Mouse (Mus musculus) layer of hippocampus, adult 18-20 months (tissue): Measurements from ENCODE around the gene Ugt1a5. TPM values are rescaled to one million over a fixed set of nuclear protein-coding genes. Genes with fewer than 3 reads are reported as not detected.
"Not testable (repeated sequence)": the region's sequence is repeated elsewhere in the genome, so short reads cannot be mapped to it uniquely, and the experiment has no call there.

ENCODE experiments used
- DNase-seq, 2 experiments: peaks; one replicate each; pipeline ENCODE4 v3.0.0; 2022; ENCODE audit warnings: low spot score in 2 of 2
- long read RNA-seq: library from polyadenylated mRNA; stranded (forward); transcript quantifications from one replicate; pipeline ENCODE4 v2.0.0, GENCODE M21; 2021
- total RNA-seq, 2 experiments: library from RNA; stranded (reverse); gene quantifications; 2 replicates each; pipeline ENCODE4 v1.2.3; 2021

The Ugt1a5 gene
- total RNA-seq, result under 1 TPM in 1 of 2 experiments, not detected in 1; 0.25 TPM
- long read RNA-seq, result 0 reads

DNA sequence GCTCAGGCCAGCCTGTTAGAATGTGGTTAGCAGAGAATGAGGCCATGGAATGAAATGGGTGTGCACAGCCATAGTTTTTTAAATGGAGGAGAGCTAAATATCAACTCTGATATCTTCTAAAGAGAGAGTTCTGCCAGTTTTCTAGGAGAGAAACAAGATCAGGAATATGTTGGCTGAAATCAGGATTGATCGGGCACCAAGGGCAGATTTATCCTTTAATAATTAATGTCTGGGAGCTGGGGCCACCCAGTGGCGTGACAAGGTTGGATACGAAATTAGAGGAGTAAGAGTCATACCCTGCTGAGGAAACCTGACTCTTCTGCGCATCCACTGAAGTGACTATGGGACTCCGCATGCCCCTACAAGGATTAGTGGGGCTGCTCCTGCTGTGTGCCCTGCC, at the start of gene Ugt1a5:
Gene Ugt1a5, plus strand, starts transcription at position 302 of the 400 bp plus-strand sequence.
- no peak for DNase-seq

DNA sequence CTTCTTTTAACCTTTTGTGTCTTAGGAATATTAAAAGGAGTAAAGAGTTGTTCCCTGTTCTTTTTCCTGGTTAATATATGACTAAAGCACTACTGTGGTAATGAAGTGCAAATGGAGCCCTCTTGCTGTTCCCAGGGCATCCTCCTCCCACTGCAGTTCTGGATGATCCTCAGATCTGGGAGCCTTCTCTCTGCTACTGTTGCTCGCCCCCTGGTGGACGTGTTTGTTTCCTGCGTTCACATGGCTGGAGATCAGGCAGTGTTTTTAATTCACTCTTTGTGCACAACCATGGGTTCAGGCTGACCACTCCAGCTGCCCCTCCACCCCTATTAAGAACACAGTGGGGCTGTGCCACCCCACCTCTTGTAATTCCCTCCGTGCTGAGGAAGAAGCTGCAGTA, 45.3 kb upstream of the Ugt1a5 start:
- DNase-seq, result not testable (repeated sequence)

DNA sequence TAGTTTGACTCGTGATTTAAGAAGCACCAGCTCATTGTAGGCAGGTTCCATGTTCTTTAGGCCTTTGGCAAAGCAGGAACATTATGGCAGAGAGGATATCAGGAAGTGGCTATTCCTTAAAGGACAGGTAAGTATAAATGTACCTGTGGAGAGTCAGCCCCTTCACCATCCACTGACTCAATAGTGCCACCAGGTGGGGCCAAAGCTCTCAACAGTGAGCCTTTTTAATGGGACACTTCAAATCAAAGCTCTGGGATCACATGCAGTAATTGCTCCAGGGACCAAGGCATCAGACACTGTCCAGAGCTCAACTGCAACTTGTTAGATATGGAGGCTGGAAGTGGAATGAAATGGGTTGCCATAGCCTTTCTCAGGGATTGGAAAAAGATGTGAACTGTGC, 44.3 kb upstream of the Ugt1a5 start:
- not testable (repeated sequence) for DNase-seq

DNA sequence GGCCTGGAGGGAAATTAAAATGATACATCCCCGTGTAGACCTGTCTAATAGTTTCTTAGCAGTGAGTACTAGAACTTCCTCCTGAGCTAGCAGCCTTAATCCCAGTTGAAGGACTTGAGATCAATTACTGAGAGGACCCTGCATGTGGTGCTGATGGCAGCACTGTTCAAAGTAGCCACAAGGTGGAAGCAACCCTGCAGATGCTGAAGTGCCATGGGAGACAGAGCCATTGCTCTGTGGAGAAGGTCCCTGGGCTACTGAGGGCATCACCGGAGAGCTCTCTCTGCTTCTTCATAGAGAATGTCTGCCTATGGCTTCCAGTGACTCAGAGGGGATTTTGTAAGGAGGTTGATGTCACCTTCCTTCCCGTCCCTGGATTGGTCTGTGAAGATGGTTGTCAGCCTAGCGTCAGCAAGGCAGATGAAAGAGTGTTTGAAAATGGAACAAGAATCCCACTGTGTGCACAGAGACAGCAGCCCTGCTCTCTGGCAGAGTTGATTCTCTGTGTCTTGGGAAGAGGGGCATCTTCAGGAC, 39.9 kb upstream of the Ugt1a5 start:
- not testable (repeated sequence) for DNase-seq

DNA sequence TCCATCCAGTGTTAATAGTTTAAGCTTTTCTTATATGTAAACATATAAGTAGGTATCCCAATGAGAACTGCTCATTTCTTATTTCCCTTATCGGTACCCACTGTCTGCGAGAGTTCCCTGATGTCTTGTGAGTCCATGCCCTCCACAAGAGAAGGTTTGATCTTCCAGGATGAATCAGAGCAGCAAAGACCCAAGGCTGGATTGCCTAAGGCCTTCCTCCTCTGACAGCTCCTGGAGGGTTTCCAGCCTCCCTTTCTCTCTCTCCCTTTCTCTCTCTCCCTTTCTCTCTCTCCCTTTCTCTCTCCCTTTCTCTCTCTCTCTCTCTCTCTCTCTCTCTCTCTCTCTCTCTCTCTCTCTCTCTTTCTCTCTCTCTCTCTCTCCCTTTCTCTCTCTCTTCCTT, 36.7 kb upstream of the Ugt1a5 start:
- DNase-seq, result not testable (repeated sequence)

DNA sequence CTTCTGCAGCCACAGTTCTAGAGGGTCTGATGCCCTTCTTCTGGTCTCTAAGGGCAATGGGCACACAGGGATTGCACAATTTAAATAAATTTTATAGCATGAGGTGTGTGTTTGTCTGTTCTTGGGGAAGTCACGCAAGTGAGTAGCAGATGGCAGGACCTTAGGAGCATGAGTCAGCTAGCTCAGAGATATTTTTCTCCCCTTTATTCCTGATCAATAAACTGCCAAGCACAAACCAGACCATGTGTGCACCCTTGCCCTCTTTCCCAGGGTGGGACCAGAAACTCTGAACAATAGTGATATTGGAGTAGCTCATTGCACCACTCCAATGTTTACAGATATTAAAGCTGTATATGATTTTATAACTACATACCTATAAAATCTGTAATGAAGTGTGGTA, 35.6 kb upstream of the Ugt1a5 start:
- not testable (repeated sequence) for DNase-seq

DNA sequence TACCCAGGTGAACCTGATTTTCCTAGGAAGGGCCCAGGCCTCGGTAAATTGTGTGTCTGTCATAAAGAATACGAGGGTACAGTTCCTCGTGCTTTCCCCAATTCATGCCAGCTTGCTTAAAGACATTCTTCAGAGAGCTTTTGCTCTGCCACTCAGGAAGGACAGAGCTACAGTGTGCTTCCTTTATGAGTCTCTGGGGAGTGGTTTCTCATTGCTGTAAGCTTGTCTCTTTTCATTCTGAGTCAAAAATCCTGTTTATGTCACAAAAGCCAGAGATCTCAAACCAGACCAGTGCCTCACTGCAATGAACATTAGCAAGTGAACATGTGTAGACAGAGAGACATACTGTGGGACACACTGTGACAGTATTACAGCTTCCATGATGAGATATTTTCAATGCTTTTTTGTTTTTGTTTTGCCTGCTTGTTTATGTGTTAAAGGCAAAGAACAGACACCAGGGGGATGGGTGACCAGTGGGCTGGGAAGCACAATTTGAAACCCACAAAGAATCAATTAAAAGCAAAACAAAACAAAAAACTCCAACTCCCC, 31.8 kb upstream of the Ugt1a5 start:
- no peak for DNase-seq

DNA sequence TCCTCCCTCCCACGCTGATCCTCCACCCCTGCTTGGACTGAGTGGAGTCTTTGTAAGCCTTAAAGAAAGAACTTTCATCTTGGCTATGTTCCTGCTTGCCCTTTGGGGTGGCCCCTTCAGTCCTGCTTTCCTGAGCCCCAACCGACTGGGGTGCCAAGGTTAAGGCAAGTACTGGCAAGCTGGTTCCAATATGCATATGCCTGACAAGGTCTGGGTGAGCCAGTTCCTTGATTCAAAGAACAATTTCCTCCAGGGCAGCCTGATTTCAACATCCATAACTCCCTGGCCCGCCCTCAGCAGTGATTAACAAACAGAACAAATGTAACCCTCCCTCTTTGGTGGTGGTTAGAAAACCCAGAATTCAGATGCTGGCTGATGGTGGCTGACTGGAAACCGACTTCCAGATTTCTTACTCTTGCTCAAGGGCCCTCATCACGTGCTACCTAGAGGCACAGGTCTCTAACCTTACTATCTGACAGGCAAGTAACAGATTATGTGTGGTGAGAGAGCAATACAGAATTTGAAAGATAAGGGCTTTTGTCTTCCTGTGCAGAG, 31.3 kb upstream of the Ugt1a5 start, which contains the start of gene Ugt1a6a:
Gene Ugt1a6a, plus strand, starts transcription at position 353 of the 555 bp plus-strand sequence.
- peak in 1 of 2 experiments; percentile 3 for DNase-seq

DNA sequence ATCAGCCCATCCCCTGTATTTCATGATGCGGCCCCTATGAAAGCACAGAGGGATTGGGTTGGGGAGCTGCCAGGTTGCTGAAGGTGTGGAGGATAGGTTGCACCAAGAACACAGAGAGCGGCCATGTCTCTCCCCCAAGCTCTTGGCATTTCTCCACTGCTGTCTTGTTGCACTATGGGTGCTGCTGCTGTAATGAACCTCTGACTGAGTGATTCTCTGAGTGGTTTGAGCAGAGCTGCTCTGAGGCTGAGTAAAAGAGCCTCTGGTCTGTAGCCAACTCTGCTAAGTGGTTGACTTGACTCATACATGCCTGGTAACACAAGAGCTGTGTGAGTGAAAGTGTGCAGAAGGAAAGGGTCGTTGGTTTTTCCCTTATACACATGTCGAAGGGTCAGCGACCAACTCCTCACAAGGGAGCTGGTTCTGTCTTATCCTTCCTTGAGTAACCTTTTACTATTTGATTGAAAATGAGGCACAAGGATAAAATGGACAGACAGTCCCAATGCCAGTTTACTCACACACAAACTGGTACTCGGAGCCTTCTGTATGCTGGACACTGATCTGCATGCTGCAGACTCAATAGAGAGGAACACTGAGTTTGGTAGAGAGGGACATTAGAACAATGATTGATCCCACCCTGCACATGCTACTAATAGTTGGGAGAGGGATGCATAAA, 30.4 kb upstream of the Ugt1a5 start:
- not testable (repeated sequence) for DNase-seq

DNA sequence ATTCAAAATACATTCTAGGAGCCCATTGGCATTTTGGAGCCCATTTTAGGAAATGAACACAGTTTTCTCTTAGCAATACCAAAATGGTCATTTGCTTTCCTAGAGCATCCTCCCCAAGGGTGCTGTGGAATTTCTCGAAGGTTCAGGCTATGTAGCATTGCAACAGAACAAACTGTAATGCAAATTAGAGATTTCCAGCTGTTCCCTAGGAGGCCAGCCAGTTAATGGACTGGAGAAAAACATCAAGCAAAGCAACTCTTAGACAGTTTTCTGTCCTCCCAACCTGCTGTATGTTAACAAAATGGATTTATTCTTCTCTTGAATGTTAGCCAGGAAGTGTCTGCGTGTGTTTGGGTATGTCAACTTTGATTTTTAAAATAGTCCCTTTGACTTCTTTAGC, 29.2 kb upstream of the Ugt1a5 start:
- no peak for DNase-seq

DNA sequence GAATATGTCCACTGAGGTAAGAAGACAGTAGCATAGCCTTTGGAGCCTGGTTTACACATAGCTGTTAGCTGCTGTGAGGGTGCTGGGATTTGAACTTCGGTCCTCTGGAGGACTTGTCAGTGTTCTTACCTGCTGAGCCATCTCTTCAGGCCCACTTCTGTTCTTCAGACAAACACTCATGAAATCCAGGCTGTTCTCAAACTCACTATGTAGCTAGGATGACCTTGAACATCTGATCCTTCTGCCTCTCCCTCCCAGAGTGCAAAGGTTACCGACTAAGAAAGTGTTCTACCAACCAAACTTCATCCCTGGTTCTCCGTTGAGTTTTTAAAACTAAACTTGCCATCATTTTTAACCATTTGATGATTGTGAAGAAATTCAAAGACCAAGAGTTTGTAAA, 28.5 kb upstream of the Ugt1a5 start:
- no peak for DNase-seq

DNA sequence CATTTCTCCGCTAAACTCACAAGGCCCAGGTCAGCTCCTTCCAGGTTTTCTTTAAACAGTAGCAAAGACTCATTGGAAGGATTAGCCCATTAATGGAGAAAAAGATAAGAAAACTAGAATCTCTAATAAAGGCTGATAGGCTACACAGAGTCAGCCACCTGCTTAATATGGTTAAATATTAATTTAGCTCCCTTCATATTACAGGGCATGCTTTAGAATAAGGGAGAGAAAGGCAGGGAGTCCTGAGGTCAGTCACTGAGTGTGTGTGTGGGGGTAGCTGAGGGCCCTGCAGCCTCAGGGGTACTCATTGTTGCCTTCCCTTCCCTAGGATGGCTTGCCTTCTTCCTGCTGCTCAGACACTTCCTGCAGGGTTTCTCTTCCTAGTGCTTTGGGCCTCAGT, 27.7 kb upstream of the Ugt1a5 start:
- no peak for DNase-seq

DNA sequence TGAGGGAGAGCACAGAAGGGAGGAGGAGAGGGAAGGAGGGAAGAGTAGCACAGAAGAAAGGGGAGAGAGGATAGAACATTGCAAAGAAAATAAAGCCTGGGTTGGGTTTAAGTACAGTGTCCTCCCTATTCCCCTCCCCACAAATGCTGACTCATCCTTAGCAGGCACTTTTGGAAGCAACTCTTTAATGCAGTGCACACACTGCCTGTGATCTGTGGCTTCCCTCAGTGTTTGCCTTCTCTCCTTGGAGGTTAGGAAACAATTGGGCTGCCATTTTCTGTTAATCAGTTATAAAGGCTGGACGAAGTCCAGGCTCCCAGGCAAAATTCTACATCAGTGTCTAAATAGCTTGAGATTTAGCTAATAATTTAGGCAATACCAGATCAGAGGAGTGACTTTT, 25.3 kb upstream of the Ugt1a5 start:
- DNase-seq, result not testable (repeated sequence)

DNA sequence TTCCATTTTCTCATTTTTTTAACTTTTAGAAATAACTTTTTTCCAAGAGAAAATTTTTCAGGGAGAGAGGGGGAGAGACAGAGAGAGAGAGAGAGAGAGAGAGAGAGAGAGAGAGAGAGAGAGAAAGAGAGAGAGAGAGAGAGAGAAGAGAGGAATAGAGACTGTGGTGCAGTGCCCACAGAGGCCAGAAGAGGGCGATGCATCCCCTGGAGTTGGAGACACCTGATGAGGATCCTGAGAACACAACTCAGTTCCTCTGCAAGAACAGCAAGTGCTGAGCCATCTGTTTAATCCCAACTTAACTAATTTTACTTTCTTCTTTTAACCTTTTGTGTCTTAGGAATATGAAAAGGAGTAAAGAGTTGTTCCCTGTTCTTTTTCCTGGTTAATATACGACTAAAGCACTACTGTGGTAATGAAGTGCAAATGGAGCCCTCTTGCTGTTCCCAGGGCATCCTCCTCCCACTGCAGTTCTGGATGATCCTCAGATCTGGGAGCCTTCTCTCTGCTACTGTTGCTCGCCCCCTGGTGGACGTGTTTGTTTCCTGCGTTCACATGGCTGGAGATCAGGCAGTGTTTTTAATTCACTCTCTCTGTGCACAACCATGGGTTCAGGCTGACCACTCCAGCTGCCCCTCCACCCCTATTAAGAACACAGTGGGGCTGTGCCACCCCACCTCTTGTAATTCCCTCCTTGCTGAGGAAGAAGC, 21.7 kb upstream of the Ugt1a5 start:
- peak in 1 of 2 experiments; percentile 41 for DNase-seq

DNA sequence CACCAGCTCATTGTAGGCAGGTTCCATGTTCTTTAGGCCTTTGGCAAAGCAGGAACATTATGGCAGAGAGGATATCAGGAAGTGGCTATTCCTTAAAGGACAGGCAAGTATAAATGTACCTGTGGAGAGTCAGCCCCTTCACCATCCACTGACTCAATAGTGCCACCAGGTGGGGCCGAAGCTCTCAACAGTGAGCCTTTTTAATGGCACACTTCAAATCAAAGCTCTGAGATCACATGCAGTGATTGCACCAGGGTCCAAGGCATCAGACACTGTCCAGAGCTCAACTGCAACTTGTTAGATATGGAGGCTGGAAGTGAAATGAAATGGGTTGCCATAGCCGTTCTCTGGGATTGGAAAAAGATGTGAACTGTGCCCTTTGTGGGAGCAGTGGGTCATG, 20.5 kb upstream of the Ugt1a5 start:
- DNase-seq, result not testable (repeated sequence)

DNA sequence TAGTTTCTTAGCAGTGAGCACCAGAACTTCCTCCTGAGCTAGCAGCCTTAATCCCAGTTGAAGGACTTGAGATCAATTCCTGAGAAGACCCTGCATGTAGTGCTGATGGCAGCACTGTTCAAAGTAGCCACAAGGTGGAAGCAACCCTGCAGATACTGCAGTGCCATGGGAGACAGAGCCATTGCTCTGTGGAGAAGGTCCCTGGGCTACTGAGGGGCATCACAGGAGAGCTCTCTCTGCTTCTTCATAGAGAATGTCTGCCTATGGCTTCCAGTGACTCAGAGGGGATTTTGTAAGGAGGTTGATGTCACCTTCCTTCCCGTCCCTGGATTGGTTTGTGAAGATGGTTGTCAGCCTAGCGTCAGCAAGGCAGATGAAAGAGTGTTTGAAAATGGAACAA, 15.7 kb upstream of the Ugt1a5 start:
- not testable (repeated sequence) for DNase-seq

DNA sequence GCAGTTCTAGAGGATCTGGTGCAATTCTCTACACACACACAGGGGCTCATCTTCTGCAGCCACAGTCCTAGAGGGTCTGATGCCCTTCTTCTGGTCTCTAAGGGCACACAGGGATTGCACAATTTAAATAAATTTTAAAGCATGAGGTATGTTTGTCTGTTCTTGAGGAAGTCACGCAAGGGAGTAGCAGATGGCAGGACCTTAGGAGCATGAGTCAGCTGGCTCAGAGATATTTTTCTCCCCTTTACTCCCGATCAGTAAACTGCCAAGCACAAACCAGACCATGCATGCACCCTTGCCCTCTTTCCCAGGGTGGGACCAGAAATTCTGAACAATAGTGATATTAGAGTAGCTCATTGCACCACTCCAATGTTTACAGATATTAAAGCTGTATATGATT, 7.4 kb upstream of the Ugt1a5 start:
- no peak for DNase-seq

DNA sequence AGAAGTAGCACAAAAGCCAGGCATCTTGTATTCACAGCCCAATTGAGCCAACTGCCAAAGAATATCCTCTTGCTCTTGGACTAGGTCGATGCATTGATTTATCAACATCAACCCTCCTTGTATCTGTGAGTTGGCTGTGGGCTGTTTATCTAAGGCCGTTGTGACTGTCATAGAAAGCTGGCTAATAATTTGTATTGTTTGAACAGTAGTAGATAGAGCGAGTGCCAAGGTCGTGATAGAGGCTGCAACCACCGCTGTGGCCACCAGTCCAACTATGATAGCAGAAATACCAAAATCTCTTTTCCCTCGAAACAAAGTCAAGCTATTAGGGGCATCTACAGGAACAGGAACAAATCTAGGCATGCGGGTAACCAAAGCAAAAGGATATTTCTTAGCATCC, 6.4 kb downstream of the Ugt1a5 start:
- DNase-seq, result not testable (repeated sequence)

DNA sequence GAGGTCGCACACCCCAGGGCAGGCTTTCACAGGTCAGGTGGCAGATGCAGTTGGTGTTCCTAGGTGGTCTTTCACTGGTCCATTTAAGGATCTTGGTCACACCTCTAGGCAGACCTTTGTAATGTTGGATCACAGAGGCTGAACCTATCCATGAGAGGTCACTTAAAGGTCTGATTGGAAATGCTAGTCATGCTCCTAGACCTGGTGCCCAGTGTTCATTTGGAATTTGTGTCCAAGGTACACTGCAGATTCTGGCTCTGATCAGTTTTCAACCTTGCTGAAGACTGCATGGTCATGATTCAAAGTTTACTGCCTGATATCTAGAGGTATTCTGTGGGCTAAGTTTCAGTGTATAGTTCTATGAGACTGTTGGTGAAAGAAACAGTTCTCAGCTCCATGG, 13.8 kb downstream of the Ugt1a5 start:
- no peak for DNase-seq

DNA sequence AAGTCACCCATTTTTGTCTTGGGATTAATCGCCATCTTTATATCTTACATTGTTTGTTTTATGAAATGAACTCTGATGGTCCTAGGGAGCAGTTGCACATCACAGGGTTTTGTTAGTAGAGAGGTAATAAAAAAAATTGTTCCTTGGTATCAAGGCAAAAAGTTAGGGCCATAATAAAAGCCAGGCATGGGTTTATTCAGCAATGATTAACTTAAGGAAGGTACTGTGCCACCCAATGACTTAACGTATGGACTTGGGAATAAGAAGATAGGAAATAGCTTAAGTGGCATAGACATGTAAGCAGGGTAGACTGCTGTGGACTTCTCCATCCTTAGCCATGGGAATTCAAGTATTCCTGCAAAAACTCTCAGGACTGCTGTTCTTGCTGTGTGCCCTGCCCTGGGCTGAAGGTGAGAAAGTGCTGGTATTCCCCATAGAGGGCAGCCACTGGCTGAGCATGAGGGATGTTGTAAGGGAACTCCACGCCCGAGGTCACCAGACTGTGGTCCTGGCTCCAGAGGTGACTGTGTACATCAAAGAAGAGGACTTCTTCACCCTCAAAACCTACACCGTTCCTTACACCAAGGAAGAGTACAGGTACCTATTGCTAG, 20.6 kb downstream of the Ugt1a5 start:
- no peak for DNase-seq

DNA sequence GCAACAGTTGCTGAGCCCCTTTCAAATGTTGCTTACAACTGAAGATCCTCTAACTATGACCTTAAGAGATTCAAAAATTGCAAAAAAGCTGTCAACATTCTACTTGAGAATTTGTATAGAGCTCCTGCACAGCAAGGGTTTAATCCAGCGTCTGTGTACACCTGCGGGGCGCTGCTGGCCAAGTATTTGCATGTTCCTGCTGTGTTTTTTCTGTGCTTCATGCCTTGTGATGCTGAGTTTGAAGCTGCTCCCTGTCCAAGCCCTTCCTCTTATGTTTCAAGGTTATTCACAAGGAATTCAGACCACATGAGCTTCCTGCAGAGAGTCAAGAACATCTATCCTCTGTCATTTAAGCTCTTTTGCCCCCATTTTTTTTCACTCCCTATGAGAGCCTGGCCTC, 26.3 kb downstream of the Ugt1a5 start:
- no peak for DNase-seq
